Mouse (Mus musculus) brown adipose tissue, adult 24 weeks (tissue): ENCODE measurements around the gene Trib3. TPM values are rescaled to one million over a fixed set of nuclear protein-coding genes. Genes with fewer than 3 reads are reported as not detected.

ENCODE experiments used
- H3K27ac ChIP-seq: fragments of 200-500 bp; replicated peaks from 2 replicates; pipeline ENCODE4 v1.5.1; 2012; ENCODE audit warnings: low read depth, mild to moderate bottlenecking, low read length
- H3K4me1 ChIP-seq: fragments of 200-500 bp; 2 replicates; pipeline ENCODE4 v1.6.1; 2012; ENCODE audit warnings: low read length, mixed read lengths; ENCODE audit not compliant: control insufficient read depth, insufficient read depth, insufficient read length
- H3K4me3 ChIP-seq: fragments of 200-500 bp; 2 replicates; pipeline ENCODE4 v1.5.1; 2012; ENCODE audit warnings: low read depth, mild to moderate bottlenecking, low read length, moderate library complexity; ENCODE audit not compliant: insufficient read depth
- polyA plus RNA-seq: library from polyadenylated mRNA; stranded (reverse); fragments of >200 nt; gene quantifications from 2 replicates; pipeline ENCODE4 v1.2.4, GENCODE M21; 2012; ENCODE audit not compliant: missing spikeins, insufficient read depth, insufficient read length

Gene Trib3
- polyA plus RNA-seq, 1 experiment, result 4.8 TPM

DNA sequence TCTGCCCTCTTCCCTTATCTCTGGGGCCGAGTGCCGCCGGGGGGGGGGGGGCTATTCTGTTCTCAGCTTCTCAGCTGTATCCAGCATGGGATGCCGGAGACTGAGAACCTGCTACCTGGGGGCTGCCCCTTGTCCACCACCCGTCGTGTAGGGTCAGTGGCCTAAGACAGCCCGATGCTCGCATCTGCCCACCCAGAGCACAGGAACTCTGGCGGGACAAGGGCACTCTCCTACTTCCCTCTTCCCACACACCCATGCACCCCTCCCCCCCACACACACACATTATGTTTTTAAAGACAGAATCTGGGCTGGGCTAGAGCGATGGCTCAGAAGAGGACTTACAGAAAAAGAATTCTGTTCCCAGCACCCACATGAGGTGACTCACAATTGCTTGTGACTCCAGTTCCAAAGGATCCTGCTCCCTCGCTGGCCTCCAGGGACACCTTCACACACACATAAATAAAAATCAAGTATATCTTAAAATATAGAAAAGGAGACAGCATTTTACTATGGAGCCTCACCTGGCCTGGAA lies 8.5 kb downstream of the Trib3 start:
- Histone ChIP-seq H3K4me3 (no peak overlapping the region), H3K4me1 (peaks cover 17% of the 10 kb centered on the region), H3K27ac (no peak overlapping the region)

DNA sequence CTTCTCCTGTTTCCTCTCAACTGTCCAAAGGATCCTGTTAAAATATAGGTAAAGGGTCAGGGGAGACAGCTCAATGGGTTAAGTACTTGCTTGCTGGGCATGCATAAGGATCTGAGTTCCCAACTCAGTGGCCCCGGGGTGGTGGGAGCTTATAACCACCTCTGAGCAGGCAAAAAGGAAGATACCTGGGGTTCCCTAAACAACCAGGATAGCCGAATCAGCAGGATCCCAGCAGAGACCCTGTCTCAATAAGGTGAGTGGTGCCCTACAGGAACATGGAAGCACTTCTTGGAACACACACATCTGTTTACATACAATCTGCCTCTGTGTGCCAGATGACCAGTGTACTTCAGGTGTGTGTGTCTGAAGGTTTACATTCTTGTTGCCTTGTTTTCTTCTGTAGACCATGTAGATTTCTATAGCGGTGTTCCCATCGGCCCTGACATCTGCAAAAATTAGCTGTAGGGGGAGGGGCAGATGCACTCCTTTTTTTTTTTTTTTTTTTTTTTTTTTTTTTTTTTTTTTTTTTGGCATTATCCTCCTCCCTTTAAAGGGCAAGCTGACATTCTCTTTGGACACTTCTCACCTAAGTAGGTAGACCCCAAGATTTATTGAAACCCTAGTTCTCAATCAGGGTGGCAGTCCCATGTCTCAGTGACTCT lies 10.4 kb downstream of the Trib3 start:
- Histone ChIP-seq H3K4me1 (peaks cover 17% of the 10 kb centered on the region), H3K27ac (peak overlapping the region; percentile 8; the same call in 1 of the 2 replicates), H3K4me3 (no peak overlapping the region)

DNA sequence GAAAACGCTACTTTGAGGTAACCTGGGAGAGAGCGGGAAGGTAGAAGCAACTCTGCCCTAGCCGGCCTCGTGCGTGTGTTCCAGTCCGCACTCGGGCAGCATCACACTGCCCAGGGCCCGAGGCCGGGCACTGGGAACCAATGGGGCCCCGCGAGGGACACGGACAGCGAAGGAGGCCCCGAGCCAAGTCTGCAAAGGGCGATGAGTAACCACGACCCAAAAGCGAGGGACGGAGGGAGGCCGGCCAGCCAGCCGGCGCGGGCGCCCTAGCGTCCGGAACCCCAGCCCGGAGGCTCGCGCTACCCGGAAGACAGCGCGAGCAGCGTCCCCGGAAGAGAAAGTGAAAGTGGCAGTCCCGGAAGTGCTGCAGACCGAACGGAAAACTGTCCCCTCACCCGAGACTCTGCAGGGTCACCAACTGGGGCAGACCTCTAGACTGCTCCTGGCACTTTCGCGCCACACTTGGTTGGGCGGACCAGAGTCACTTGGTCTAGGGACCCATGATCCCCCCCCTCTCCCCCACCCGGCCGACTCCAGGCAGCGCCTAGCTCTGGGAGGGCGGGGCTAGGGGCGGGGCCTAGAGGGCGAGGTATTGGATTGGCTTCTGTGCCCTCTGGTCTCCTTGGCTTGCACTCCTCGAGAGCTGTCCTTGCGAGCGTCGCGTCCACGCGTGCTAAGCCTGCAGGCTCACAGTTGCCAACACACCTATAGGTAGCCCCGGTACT lies 11.6 kb downstream of the Trib3 start, which contains the start of gene Rbck1:
Rbck1 (minus strand) TSS at position 553 of the 725 bp plus-strand sequence.
- Histone ChIP-seq H3K4me3 (peak within 1 kb of the TSS; percentile 84), H3K27ac (peak within 1 kb of the TSS; percentile 97), H3K4me1 (peaks cover 12% of the 10 kb centered on the region)

DNA sequence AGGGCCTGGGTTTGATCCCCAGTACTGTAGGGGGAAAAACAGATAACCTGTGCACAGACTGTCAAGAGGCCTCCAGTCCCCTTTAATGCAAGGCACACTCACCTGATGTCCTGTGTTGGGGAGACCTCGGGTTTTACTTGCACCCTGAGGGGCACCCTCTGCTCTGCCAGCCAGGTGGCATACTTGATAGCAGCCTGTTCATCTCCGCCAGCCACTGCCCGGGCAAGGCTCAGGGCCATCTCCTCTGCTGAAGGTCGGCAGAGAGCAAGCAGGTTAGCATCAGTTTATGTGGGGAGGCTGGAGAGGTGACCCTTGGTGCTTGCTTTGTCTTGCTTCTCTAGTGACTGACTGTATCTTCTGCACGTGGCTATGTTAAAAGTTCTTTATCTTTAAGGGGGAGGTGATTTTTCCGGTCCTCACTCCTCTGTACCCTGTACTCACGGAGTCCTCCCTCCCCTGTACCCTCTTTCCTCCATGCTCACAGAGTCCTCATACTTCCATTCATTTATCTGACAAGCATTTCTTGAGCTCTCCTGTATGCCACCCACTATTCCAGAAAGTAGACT lies 12.9 kb downstream of the Trib3 start:
- H3K27ac ChIP-seq, result no peak overlapping the region
- H3K4me3 ChIP-seq, result peak overlapping the region; percentile 84; the same call in 1 of the 2 replicates

DNA sequence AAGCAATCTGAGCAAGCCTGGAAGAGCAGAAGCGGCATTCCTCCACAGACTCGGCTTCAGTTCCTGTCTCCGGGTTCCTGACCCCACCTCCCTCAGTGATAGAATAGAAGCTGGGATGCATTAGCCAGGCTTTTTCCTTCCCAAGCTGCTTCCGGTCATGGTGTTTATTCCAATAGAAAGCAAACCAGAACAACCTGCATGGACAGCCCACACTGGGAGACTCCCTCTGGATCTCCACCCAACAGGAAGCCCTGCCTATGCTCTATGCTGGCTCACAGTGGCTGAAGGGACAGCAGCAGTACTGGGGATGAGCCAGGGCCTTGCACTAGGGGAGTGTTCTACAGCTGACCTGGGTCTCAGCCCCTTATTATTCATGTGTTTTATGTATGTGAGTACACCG lies 15.9 kb downstream of the Trib3 start:
- peaks cover 8% of the 10 kb centered on the region for H3K4me1 ChIP-seq
- 0 out of 2 replicates have a peak overlapping the region, but pooled peaks have one; percentile 46 for H3K27ac ChIP-seq
- no peak overlapping the region for H3K4me3 ChIP-seq

More for the DNA sequence above, 12.9 kb downstream of the Trib3 start:
- H3K4me1 ChIP-seq, result peaks cover 12% of the 10 kb centered on the region

DNA sequence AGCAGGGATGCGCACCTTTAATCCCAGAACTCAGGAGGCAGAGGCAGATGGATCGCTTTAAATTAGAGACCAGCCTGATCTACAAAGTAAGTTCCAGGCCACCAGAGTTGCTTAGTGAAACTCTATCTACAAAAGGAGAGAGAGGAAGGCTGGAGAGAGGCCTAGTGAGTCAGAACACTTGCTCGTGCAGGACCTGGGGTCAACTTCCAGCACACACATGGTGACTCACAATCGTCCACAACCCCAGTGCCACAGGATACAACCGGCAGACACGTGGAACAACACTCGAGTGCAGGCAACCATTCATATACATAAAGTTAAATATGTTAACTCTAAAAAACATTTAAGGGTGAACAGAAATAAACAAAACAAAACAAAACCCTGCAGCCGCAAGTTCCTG lies 17.2 kb downstream of the Trib3 start:
- no peak overlapping the region for H3K4me3 ChIP-seq
- H3K27ac ChIP-seq, result no peak overlapping the region
- H3K4me1 ChIP-seq, result peaks cover 8% of the 10 kb centered on the region

DNA sequence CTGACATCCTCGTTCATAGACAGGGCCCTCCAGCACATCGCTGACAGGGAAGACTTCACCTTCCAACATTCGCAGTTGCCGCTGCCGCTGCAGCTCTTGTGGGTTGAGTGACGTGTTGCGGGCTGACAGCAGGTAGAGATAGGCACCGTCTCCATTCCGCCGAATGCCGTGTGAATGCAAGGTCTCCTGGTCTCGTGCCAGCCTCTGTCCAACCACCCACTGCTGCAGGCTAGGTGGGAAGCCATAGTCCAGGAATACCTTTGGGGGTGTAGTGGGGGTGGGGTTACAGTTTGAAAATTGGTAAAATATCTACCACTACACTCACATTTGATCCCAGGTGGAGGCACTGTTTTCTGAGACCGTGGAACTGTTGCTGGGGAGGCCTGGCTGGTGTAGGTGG lies 17.7 kb downstream of the Trib3 start:
- no peak overlapping the region for H3K4me3 ChIP-seq
- H3K4me1 ChIP-seq, result peaks cover 5% of the 10 kb centered on the region
- no peak overlapping the region for H3K27ac ChIP-seq

DNA sequence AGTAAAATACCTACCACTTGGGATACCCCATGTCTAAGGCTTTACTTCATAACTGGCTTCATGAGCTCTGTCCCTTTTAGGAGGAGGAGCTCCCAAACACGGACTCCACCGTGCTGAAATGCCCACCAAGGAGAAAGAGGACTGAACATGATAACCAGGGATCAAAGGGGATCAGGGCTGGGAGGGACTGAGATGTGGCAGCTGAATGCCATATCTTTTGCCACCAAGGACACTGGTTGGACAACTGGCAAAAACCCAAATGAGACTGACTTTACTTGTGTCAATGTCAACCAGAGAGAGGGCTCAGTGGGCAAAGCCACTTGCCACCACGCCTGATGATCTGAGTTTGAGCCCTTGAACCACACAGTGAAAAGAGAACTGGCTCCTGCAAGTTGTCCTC lies 19.0 kb downstream of the Trib3 start:
- Histone ChIP-seq H3K4me1 (no peaks in the 10 kb centered on the region), H3K27ac (no peak overlapping the region)

DNA sequence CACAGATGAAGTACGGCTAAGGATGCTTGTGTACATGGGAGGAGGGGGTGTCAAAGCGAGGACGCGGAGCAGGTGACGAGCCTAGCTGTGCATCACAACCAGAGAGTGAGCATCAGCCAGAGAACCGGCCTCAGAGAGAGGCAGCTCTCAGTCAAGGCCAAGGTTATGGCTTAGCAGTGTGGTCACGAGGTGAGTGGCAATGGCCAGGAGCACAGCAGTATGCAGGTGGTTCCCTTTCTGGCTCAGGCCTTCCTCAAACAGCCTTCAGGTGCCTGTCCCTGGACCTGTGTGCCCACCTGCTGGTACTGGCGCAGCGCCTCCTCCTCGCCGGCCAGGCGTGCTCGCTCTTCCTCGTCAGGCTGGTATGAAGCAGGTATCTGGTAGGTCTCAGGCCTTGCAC lies 19.9 kb downstream of the Trib3 start:
- H3K4me1 ChIP-seq, result no peaks in the 10 kb centered on the region
- no peak overlapping the region for H3K27ac ChIP-seq

More for the DNA sequence above, 19.0 kb downstream of the Trib3 start:
- H3K4me3 ChIP-seq, result no peak overlapping the region

DNA sequence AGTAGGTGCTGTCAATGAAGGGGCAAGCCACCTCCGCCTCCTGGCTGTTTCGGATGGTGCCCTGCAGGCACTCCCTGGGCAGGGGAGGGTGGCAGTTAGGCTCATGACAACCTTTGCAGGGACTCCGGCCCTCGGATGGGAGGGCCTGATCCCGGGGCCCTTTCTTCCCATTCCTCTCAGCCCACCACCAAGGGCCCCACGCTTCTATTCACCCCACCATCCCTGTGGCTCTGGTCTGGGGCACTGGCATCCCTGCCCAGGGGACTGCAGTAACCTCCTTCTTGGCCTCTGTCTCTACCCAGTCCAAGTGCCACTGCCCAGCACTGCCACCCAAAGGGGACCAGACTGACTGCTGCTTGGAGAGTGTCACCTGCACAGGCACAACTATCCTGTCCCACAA lies 21.6 kb downstream of the Trib3 start:
- no peaks in the 10 kb centered on the region for H3K4me1 ChIP-seq
- H3K27ac ChIP-seq, result no peak overlapping the region
- no peak overlapping the region for H3K4me3 ChIP-seq

More for the DNA sequence above, 19.9 kb downstream of the Trib3 start:
- H3K4me3 ChIP-seq, result no peak overlapping the region

DNA sequence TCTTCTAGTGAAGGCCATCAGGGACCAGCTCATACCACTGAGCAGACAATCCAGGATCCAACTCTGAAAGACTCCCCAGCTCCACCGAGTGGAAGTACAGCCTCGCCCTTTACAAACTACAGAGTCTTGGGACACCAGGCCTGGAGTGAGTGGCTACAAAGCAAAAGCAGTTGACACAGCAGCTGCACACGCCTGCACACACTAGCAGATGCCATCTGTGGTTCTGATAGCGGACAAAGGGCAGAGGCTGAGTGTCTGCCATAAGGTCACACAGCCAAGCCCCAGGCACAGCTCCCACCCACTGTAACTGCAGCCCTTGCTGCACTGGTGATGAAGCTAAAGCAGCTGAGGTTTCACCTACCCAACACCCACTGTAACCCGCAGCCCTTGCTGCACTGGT lies 22.3 kb downstream of the Trib3 start:
- no peak overlapping the region for H3K4me3 ChIP-seq
- H3K4me1 ChIP-seq, result no peaks in the 10 kb centered on the region
- H3K27ac ChIP-seq, result no peak overlapping the region

DNA sequence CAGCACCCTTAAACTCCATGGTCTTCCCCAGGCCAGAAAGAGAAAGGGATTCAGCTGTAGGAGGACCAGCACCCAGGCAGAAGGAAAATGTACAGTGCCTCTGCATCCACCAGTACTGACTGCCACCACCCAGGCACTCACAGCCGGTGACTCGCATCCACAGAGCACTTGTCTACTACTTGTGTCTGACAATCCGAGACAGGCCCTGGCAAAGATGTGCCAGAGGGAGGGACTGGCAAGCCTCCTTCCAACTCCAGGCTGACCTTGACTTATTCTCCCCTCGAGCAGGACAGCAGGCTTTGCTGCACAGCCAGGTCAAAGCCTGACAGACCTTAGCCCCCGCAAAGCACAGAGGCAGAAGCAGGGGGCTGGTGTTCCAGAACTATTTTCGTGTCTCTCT lies 26.8 kb downstream of the Trib3 start:
- H3K4me3 ChIP-seq, result no peak overlapping the region
- no peak overlapping the region for H3K27ac ChIP-seq
- H3K4me1 ChIP-seq, result no peaks in the 10 kb centered on the region

DNA sequence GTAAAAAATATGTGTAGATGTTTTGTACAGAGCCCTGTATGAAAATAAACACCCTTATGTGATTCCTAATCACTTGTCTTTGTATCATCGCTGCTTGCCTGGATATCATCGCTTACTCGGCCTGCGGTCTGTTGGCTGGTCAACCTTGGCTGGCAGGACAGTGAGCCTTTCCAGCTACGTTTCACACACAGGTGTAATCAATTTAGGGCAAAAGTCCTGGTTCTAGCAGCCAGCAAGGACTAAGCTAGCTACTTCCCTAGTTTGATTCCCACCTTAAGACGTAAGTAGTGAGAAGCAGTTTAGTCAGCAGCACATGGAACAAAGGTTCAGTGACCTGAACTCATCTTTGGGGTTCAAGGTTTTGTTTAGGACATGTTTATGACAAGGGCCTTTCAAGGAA lies 29.9 kb downstream of the Trib3 start:
- Histone ChIP-seq H3K4me1 (no peaks in the 10 kb centered on the region), H3K27ac (no peak overlapping the region)

DNA sequence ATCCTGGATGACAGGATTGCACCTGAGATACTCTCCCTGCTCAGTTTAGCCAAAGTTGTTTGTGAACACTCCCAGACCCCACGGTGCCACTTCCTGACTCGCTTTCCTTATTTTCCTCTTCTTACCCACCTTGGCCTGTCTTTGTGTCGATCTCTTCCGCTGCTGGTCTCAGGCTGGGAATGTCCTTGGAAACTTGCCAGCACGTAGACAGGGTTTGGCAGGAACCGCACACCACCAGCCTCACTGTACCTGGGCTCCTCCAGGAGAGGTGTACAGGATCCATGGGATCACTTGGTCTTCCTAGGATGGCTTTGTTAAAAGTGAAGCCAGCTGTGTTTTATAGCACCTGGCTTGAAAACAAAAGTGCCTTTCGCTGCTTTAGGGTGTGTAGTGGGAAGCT lies 30.8 kb downstream of the Trib3 start:
- H3K4me3 ChIP-seq, result no peak overlapping the region
- H3K4me1 ChIP-seq, result no peaks in the 10 kb centered on the region
- H3K27ac ChIP-seq, result no peak overlapping the region

More for the DNA sequence above, 29.9 kb downstream of the Trib3 start:
- H3K4me3 ChIP-seq, result no peak overlapping the region

DNA sequence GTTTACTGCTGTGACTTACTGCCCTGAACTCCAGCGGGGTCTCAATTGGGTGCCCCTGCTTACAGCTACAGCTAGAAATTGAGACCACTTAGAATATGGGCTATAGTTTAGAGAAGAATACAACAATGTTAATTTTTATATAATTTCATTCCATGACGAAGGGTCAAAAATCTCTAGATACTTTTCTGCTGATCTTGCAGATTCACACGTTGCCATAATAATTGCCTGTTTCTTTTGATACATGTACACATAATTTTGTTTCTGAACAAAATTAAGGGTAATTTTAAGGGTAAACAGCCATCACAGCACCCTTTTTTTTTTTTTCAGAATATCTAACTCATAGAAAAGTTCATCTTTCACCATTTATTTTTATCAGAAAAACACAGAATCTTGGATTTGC lies 36.6 kb downstream of the Trib3 start:
- Histone ChIP-seq H3K4me1 (peaks cover 5% of the 10 kb centered on the region; the same call in 1 of the 2 replicates), H3K27ac (no peak overlapping the region), H3K4me3 (no peak overlapping the region)
